Mouse (Mus musculus) naive thymus-derived CD4-positive, alpha-beta T cell, adult 2 months (primary cell): ENCODE measurements at regions not wholly inside any gene's neighbourhood (a gene's known extent, or its start where the extent isn't known, plus 50 kb on each side); places are given as distances from the start of the nearest gene placed in this dataset.

Experiments
- DNase-seq: peaks from one replicate; pipeline ENCODE4 v3.0.0-alpha.2; 2011; ENCODE audit warnings: low read depth

DNA sequence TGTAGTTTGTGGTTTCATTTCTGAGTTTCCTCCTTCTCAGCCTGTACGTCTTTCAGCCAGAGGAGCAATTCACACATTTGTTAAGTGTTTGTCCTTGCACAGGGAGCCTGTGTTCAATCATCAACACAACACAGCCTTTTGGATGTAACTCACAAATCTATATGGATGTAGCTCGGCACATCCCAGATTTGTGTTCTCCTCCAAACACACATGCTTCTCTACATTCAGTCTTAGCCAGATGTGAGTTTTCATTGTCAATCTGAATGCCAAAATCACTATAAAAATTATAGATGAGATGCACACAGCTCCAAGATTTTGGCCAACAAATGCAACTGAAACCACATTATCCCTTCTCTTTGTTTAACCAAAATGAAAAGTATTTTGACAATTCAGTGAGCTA, 380.9 kb downstream of the Gm9195 start:
- no peak for DNase-seq

DNA sequence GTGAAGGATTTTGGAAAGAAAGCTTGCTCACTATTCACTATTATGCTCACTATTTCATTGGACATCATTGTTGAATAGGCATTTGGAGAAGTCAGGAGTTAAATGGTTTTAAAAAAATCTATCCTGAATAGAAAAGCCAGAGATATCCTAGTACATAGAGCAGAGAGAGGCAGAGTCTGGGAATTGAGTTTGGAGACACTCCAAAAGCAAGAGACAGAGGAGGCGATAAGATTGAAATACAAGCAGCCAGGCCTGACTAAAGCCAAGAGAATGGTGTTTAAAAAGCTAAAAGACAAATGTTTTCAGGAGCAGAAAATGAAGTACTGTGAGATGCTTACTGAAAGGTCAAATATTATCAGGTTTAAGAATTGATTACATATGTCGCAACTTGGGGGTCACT, 400.1 kb downstream of the Gm9195 start:
- no peak for DNase-seq

DNA sequence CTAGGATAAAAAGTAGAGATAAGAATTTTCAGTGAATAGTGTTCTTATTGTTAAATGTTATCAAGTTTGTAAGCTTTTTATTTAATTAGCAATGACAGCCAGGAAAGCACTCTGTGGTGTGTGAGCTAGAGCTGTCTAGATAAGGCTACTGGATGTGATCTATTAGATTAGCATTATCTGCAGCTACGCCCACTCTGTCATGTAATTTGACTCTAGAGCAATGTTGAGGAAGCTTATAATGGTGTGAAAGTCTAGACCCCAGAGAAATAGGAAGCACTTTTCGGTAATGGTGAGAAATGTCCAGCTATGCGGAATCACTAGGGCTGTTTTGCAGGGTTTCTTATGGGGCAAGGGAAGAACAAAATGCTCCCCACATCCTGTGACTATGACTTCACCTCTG, 410.2 kb downstream of the Gm9195 start:
- DNase-seq: no peak

DNA sequence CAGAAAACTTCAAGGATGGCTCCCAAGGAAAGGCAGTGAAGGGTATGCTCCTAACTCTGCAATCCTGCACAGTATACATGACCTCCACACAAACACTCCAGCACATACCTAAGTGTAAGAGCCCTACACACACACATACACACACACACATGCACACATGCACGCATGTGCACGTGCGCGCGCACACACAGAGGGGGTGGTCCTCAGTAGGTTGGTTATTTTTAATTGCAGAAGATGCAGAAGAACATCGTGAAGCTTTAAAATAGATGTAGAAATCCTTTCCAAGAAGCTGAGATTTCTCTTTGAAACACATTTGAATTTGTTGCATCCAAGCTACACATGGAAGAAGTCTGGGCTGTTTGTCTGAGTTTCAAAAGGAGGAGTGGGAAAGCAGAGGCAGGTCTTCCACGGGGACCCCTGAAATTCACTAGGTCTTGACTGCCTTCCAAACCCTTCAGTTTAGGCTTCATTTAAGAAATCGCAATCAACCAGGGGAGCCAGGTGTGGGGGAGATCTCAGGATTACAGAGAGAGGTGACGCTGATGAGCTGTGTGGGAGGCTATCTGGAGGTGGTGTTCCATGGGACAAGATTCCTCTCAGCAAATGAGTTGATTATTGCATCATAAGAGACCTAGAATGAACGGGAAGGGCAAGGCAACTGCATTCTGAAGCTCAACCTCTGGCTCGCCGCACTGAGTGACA, 427.4 kb downstream of the Gm9195 start:
- DNase-seq: no peak

DNA sequence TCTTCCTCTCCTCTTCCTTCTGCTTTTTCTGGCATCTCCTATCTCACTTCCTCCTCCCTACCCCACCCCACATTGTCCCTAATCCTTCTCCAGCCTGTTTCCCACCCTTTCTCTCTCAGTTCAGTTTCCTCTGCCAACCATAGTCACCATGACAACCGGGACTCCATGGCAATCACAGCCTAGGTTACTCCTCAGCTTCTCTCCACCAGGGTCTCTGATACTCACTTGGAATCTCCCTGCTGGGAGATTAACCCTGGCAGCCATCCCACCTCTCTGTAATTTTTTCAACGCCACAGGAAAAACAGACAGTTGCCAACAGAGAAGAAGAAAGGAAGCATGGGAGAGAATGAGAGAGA, 448.8 kb downstream of the Gm9195 start:
- no peak for DNase-seq

DNA sequence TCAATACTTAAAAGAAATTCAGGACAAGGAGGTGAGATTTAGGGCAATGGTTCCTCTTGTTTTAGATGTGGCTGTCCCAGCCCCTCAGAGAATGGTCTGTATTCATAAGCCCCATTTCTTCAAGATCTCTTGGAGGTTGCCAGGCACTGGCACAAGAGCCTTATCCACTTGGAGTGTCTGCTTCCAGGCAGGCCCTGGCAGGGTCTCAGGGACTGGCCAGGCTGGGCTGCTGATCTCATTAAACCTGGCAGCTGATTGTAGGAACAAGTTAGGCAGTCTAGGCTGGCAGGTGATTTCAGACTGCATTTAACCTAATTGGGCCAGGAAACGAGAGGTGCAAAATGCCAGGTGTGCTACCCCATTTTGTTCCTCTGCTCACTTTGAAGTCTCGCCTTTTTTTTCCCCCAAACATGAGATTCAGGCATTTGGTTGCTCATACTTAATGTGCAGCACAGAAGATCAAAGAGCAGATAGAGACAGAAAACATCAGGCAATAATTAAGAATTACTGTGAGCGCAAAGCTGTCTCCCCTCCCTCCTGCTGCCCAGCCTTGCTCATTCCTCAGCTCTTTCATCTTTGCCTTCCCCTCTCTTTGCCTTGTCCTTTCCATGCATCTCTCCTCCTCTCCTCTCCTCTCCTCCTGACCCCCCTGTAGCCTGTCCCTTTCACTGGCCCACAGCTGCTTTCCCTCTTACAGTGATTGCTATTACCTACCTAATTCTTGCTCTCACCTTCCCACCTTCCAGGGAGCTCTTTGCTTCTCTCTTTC, 449.3 kb downstream of the Gm9195 start:
- no peak for DNase-seq

DNA sequence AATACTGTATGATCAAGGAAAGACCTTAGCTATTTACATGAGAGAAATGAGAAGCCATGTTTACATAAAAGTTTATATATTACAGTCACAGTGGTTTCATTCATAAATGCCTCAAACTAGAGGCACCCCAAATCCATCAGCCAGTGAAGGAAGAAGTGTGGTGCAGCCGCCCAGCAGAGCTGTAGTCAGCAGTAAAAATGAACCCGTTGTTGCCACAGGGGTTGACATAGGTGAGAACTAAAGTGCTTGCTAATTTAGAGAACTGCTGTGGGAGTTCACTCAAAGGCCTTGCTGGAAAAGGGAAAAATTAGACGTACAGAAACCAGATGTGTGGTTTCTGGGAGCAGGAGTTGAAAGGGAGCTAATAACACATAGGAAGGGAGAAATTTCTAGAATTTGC, 461.2 kb downstream of the Gm9195 start:
- DNase-seq: no peak

DNA sequence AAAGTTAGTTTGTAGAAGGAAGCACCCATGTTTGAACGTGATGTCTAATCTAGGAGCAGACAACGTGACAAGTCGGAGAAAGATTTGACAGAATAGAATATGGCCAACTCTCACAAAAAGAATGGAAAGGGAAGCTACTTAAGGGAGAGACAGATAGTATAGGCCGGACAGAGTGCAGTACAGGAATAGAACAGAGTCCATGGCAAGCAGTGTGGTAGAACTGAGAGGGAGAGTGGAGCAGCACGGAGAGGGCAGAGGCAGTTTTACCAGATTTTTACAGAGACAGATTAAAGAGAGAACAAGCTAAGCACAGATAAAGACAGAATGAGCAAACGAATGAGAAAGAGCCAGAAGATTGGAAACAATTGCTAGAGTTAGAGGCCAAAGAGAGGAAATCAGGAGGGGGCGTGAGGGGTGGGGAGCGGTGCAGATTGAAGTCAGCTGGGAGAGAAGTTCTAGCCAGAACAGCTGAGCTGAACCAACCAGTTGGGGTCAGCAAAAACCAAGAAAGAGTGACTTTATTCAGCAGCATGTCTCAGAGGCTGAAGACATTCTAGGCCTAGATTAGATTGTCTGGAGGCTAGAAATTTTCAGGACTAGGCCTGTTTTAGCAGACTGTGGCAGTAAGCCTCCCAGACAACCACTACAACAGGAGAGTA, 464.1 kb downstream of the Gm9195 start:
- no peak for DNase-seq

DNA sequence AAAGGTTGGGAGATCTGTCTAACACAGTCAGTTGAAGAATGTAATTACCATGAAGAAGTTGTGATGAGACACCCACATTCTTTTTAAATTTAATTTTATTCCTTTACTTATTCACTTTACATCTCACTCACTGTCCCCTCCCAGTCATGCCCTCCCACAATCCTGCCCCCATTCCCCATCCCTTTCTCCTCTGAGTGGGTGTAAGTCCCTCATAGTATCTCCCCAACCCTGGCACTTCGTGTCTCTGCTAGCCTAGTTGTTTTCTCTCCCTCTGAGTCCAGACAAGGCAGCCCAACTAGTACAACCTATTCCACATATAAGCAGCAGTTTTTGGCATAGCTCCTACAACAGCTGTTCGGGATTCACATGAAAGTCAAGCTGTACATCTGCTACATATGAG, 487.3 kb downstream of the Gm9195 start:
- no peak for DNase-seq

DNA sequence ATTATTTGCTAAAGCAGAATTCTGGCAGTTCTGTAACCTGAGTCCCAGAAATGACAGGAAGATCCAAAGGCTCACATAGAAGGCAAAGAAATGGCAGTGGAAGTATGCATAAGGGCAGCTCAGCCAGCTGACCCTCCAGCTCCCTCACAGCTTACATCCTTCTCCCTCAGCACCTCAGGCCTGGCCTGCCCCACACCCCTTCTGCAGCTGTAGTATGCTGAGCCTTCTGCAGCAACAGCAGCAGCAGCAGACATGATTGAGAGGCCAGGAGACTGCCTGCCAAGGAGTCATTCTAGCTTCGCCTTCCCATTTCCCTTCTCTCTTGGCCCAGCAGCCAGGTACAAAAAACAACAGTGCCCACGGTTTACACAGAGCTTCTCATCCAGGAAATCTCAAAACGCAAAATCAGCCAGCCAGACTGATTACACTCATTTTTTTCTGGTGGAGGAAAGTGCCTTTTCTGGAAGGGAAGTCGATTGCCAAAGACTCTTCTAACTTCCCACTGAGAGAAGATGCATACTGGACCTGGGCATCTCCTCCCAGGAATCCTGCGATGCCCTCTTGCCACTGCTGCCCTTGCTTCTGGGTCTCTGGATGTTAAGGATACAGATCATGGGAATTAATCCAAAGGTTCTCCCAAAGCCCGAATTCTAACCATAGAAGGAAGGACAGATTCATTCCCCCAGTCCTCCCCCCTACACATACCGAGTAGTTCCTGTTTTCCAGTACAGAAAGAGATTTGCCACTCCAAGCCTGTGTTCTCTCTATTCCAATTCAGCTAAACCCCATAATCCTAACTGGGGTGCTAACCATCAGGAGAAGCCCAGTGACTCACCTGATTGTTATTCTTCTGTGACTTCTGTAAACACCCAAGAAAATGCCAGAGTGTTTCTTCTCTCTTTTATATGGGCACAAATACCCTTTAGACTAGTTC, 489.2 kb downstream of the Gm9195 start:
- no peak for DNase-seq

DNA sequence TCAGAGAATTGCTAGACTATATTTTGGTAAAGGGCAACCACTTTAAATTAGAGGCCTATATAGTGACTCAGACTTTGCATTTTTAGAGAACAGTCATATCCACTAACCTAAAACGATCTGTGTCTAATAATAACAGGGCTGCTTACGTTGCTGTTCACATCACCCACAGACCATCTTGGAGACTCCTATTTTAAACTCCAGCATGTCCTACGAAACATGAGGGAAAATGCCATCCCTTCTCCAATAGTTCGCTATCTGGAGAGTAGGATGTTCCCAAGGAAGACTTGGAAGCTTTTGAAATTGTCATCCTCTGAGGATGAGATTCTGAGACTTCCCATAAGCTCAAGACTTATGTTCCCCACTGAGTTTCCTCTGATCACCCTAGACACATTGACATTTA, 518.6 kb downstream of the Gm9195 start:
- no peak for DNase-seq

DNA sequence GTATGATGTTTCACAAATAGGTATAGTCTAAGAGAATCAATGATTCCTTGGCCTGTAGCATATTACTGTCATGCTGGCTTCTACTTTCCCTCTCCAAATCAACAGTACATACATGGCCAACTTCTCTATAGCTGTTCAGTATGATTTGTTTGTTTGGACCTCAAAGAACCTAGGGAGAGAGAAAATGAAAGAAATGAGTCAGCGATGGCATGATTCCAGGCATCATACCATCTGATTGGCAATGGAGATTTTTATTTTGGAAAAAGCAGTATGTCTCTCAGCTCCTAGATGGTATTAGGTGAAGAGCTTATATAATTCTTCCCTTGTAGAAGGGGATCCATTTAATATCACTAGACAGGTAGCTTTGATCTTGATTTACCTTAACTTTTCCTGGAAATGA, 519.1 kb downstream of the Gm9195 start:
- DNase-seq: no peak

DNA sequence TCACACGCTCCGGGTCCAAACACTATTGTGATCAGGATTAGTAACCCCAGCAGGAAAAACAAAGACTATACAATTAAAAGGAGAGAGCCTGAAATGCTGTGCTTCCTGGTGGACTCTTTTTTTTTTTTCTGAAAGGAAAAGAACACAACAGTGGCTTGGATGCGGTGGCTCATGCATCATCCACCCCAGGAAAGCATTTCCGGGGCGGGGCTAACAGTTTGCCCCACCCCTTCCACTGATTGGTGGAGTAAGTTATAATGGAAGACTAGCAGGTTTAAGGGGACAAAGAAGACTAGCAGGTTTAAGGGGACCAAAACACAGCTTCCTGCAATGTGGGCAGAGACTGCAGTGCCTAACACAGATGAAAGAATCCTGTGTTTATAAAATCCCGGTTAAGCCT, 524.0 kb downstream of the Gm9195 start:
- DNase-seq: no peak

DNA sequence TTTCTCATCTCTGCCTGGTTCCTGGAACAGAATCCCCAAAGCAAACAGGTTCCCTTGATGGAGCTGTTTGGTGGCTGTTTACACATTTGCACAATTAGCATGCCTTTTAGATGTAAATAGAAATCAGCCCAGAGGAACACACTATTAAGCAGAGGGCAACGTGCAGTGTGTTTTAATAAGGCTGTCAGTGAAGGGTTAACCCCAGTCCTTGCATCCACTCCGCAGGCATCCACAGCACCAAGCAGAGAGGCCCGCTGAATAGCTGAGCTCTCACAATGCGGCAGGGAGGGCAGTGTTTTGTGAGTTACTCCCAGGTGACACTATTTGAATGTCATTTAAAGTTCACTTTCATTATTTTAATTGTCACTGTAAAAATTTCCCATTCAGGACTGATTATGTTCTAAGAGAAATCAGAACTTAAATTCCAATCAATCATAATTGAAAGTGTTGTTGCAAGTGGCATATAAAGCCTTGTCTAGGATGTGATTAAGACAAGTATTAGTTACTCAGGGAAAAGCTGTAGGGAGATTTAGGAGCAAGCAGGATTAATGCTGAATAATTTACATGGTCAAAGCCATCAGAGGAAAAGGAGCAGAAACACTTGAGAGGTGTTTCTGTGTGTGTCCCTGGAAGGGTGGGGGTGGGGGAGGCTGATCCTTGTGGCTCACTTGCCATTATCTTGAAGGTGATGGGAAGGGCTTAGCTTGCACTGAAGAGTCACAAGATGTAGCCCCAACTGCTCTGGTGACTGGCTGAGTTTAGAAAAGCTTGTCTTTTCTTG, 528.1 kb downstream of the Gm9195 start:
- DNase-seq: no peak

DNA sequence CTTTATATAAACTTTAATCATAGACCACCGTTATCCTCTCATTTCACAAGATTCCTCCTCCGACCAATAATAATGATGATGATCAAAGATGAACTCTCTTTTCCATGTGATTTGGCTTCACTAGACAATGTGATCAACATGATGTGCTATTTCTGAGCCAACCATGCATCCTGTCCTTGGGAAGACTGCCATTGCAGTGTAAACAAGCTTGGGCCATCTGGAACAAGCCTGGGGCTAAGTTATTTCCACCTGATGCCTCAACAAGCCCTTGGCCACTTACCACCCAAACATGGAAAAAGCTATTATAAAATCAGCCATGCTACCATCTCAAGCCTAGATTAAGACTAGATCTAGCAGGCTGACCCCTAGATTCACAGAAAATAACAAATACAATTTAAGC, 542.9 kb downstream of the Gm9195 start:
- no peak for DNase-seq

DNA sequence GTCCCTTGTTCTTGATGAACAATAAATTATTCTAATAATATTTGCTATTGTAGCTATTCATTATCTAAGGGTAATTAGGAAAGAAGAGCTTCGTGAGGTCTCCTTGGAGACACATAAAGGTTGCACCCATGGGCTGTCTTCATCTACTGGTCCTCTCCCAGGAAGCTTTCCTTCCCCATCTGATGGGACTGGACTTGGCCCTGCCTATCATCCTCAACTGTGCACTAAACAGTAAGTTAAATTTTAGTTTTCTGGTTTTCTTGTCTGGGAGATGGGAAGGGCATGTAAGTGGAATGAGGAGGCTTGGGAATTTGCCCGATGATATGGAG, 554.5 kb downstream of the Gm9195 start:
- DNase-seq: no peak

DNA sequence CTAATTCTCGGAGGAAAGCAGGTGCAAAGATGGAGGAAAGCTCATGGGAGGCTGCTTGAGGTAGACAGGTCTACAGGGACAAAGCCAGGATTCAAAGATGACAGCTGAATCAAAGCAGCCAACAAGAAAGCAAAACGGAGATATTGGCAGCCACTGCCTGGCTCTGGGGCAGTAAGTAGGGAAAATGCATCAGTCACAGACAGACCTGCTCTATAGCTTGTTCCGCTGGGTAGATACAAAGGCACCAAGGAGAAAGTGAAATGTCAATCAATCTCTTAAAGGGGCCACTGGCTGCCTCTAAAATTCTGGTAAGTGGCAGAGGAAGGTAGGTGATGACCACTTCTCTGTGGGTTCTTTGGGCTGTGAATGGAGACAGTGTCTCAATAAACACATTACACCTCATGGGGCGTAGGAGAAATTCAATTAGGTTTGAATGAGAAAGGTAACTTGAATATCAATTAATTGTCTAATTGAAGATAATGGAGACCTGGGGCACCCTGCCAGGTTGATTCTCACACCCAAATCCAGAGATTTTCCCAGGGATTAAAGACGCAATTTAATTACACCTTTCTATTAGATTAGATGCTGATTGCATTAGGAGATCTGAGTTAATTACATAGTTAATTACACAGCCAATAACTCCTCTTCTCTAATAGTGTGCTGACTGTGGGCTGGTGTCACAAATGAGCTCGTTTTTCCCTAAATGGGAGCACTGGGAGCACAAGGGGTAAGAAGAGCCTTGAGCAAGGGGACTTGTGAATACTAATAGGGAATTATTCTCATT, 555.1 kb downstream of the Gm9195 start:
- DNase-seq: no peak

DNA sequence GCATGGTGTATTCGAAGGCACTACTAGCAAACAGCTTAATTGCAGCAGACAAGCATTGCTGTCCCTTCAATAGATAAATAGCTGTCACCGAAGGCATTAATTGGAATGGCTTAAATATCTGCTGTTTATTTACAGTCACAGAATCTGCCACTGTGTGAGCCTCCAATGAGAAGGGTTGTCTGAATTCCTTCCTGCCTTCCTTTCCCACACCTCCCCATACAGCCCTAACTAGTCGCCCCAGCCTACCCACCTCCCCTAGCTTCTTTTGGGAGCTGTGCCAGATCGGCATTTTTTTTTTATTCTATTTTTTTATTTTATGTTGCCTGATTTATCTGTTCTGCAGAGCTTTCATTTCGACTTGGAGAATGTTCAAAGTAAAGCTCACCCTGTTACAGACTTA, 575.7 kb downstream of the Gm9195 start:
- DNase-seq: no peak

DNA sequence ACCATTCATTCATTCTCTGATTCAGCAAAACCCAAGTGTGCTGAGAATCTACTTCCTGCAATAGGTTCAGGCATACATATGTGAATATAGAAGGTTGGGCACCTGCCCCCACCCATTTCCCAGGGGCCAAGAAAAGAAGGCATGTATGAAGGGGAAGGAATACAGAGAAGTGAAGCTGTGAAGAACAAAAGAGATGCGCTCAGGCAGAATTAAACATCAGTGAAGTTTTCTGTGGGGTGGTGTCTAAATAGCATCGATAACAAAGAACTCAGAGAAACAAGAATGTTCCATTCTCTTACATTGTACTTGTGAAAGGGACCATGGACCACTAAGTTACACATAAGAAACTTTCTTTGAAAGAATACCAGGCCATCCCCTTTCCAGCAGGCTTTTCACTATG, 580.7 kb downstream of the Gm9195 start:
- no peak for DNase-seq

DNA sequence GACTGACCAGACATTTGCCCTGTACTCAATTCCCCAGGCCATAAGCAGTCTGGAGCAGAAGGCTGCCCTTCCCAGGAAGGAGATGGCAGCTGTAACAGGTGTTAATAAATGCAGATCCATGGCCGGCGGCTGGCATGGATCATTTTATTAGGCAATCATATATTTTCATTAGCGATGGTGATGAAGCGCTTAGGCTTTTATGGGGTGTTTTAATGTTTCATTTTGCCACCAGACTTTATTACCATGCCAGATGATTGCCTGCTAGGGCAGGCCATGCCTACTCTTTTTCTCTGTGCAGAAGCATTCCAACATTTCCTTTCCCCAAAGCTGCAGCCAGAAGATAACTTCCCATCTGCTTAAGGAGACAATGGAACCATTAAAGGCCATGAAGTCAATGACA, 596.2 kb downstream of the Gm9195 start:
- DNase-seq: no peak

DNA sequence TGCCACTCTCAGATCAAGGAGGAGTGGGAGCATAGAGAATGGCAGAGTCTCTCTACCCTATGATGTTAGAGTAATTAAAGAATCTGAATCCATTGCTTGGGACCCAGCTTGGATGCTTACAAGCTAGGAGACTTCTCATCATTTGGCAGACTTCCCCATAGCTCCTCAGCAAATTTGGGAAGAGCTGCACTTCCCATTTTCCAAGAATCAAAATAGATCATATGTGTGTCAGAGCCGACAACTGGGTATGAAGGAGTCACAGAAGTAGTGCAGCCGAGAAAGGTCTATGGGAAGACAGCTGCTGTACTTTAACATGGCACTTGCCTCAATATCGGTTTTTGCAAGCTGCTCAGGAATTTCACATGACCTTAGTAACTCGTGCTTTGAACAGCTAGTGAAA, 596.8 kb downstream of the Gm9195 start:
- no peak for DNase-seq
